In the genomic region with DNA sequence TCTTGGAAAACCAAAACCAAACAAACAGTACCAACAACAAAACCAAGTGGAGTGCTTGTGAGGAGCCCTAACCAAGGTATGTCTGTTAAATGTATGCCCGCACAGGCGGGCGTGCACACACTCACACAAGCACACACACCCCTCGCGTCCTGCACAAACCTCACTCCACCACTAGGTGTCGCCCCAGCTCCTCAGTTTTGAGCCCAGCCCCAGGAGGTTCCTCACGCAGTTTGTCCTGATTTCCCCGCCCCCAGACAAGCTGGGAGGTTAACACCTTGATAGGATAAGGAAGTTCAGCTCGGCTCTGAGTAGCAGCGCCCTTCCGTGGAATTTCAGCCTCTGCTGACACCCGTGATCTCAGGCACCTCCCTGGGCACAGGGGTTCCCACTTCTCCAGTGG, we compare ENCODE assay signal across 8 mouse cellular contexts. TPM values are rescaled to one million over a fixed set of nuclear protein-coding genes. Genes with fewer than 3 reads are reported as not detected.
A peak's percentile ranks its signal among the peaks of the same experiment; 100 is the strongest.
DNase-seq lines count a peak whose midpoint lies in the region; ATAC-seq and TF ChIP-seq lines count a peak whose summit lies in the region.

No protein-coding gene starts in this region.

- H3K27ac ChIP-seq in hindbrain, embryonic 11.5 days (ENCODE audit: low read depth, low read length) = no peak overlapping the region
- H3K27ac ChIP-seq in lung, postnatal 0 days (ENCODE audit: low read length) = no peak overlapping the region

- H3K36me3 ChIP-seq in hindbrain, embryonic 11.5 days (ENCODE audit: control insufficient read depth, insufficient read depth, low read length) = no peaks in the 10 kb centered on the region
- no peaks in the 10 kb centered on the region for H3K36me3 ChIP-seq in lung, postnatal 0 days (ENCODE audit: insufficient read depth, low read length)

- 5% methylated on average over 12 of the region's 12 CpGs for WGBS in hindbrain, embryonic 11.5 days
- 4% methylated on average over 12 of the region's 12 CpGs for WGBS in lung, postnatal 0 days

- H3K9me3 ChIP-seq in hindbrain, embryonic 11.5 days (ENCODE audit: control insufficient read depth, low read length) = no peaks in the 10 kb centered on the region; the same call in 1 of the 2 replicates
- no peaks in the 10 kb centered on the region for H3K9me3 ChIP-seq in lung, postnatal 0 days (ENCODE audit: low read length)

- no peak overlapping the region for H3K9ac ChIP-seq in hindbrain, embryonic 11.5 days (ENCODE audit: low read depth, low read length)
- H3K9ac ChIP-seq in lung, postnatal 0 days (replicated peaks; ENCODE audit: low read depth) = no peak overlapping the region

- H3K4me3 ChIP-seq in hindbrain, embryonic 11.5 days (ENCODE audit: low read depth, low read length) = no peak overlapping the region
- H3K4me3 ChIP-seq in lung, postnatal 0 days (ENCODE audit: low read depth, low read length) = no peak overlapping the region

- 0 out of 2 replicates have a peak overlapping the region, but pooled peaks have one; percentile 15 for H3K4me2 ChIP-seq in hindbrain, embryonic 11.5 days (replicated peaks; ENCODE audit: low read depth, low read length)
- peak overlapping the region; percentile 6; the same call in 1 of the 2 replicates for H3K4me2 ChIP-seq in lung, postnatal 0 days (replicated peaks; ENCODE audit: low read depth, low read length)

- peak; percentile 36; the same call in 1 of the 2 replicates for ATAC-seq in hindbrain, embryonic 11.5 days (ENCODE audit: low FRiP score)
- peak; percentile 88 for ATAC-seq in lung, postnatal 0 days

- peak; percentile 91 for DNase-seq in NIH3T3 (ENCODE audit: low read depth)
- DNase-seq in cerebellum, adult 9-11 months = peak; percentile 40
- peak; percentile 52 to 91 for DNase-seq in frontal cortex, adult 2 months (ENCODE audit: extremely low spot score in 1 of 2, low spot score in 1 of 2)
- DNase-seq in hindbrain, embryonic 11.5 days (ENCODE audit: low spot score) = peak; percentile 89
- peak; percentile 87 to 89 for DNase-seq in layer of hippocampus, postnatal 10 days (ENCODE audit: low spot score in 2 of 2)
- peak; percentile 93 for DNase-seq in lung, postnatal 0 days (ENCODE audit: low spot score)
- DNase-seq in retina, adult 2 months (ENCODE audit: low read depth, low spot score) = peak; percentile 92
- DNase-seq in thymus, postnatal 25 days = peak; percentile 75

- TF ChIP-seq EP300 in lung, postnatal 0 days (IDR thresholded peaks at IDR 0.05) = no peak

- peaks cover 15% of the 10 kb centered on the region for H3K27me3 ChIP-seq in hindbrain, embryonic 11.5 days (ENCODE audit: control insufficient read depth, insufficient read depth, low read length)
- peaks cover 22% of the 10 kb centered on the region for H3K27me3 ChIP-seq in lung, postnatal 0 days (replicated peaks; ENCODE audit: insufficient read depth, low read length)

- peak; percentile 96 for TF ChIP-seq CTCF in lung, postnatal 0 days (IDR thresholded peaks at IDR 0.05)

- 0 out of 2 replicates have a peak, but pooled peaks cover 6% of the 10 kb centered on the region for H3K4me1 ChIP-seq in hindbrain, embryonic 11.5 days (replicated peaks; ENCODE audit: control insufficient read depth, insufficient read depth, low read length)
- H3K4me1 ChIP-seq in lung, postnatal 0 days (ENCODE audit: insufficient read depth, low read depth, low read length) = no peaks in the 10 kb centered on the region

RNA-seq across cellular contexts. Expression of gene Olfm2, which starts 5.7 kb away (rescaled TPM):
- polyA plus RNA-seq in frontal cortex, adult 2 months (2012; rRNA removed) = 126 and 152 TPM in 2 replicates
- 64.4 and 65.1 TPM in 2 replicates for polyA plus RNA-seq in hindbrain, embryonic 11.5 days (2014; fragmentation: Nextera tagmentation; extraction: Ambion mirVana)
- total RNA-seq in layer of hippocampus, postnatal 10 days (2021) = 100 to 1,000 TPM; 123 to 138 TPM
- polyA plus RNA-seq in lung, postnatal 0 days (2015; fragmentation: Nextera tagmentation; extraction: Ambion mirVana) = 0.36 and 0.55 TPM in 2 replicates

Comparison
In these comparisons a context has a peak if more than half of its experiments do, and no peak if none do; other contexts are left out.
1. DNase-seq: peak in every context shown above with its lines; median percentile 93 in lung, postnatal 0 days; 92 in retina, adult 2 months; 91 in NIH3T3; 89 in hindbrain, embryonic 11.5 days; 88 in layer of hippocampus, postnatal 10 days; 75 in thymus, postnatal 25 days; 72 in frontal cortex, adult 2 months; 40 in cerebellum, adult 9-11 months.
2. RNA of gene Olfm2, which starts 5.7 kb away (polyA plus RNA-seq): 126 to 152 TPM in frontal cortex, adult 2 months and 64.4 to 65.1 TPM in hindbrain, embryonic 11.5 days; 0.36 to 0.55 TPM in lung, postnatal 0 days; every median in the first group is over 10 times any median in the second.